Mouse (Mus musculus) gastrocnemius, postnatal 14 days (tissue): ENCODE data around the gene Olfr993. TPM values are rescaled to one million over a fixed set of nuclear protein-coding genes. Genes with fewer than 3 reads are reported as not detected.

ENCODE experiments used
- DNase-seq: peaks from one replicate; pipeline ENCODE4 v3.0.0; 2021; ENCODE audit warnings: mixed read lengths
- intact Hi-C: fragments of 180-260 bp; cut with DNase I; formaldehyde crosslinking; loops from one replicate; pipeline ENCODE4 v1.15.1; 2025; ENCODE audit warnings: low total_unique reads
- long read RNA-seq, 2 experiments: library from polyadenylated mRNA; stranded (forward); transcript quantifications; one replicate each; pipeline ENCODE4 v2.0.0; 2021
- total RNA-seq, 2 experiments: library from RNA; stranded (reverse); gene quantifications; 2 replicates each; pipeline ENCODE4 v1.2.3; 2021

Olfr993 gene
- total RNA-seq = not detected
- long read RNA-seq, experiment 1 = 0 reads
- long read RNA-seq, experiment 2 = 0 reads

- no peak for DNase-seq
- intact Hi-C loops = no loop called here
Measured at GRCm38 (mm10) chr2:85414777-85415176, at the start of gene Olfr993. Olfr993 (minus strand) TSS chr2:85414877.

GRCm38 (mm10) chr2:85443539-85443938 is 28.9 kb upstream of the Olfr993 start, which contains the start of gene Olfr995:
Olfr995 (minus strand) TSS chr2:85443639.
- no peak for DNase-seq
- intact Hi-C loops = no loop called here

GRCm38 (mm10) chr2:85442546-85442945 is 27.9 kb upstream of the Olfr993 start:
- intact Hi-C loops = no loop called here
- no peak for DNase-seq

GRCm38 (mm10) chr2:85436351-85436750 is 21.7 kb upstream of the Olfr993 start, which contains the start of gene Olfr994:
Olfr994 (minus strand) TSS chr2:85436451.
- no peak for DNase-seq
- intact Hi-C loops = no loop called here

GRCm38 (mm10) chr2:85425893-85426292 is 11.2 kb upstream of the Olfr993 start:
- intact Hi-C loops = no loop called here
- DNase-seq = no peak

- DNase-seq = no peak
Measured at GRCm38 (mm10) chr2:85409369-85409768, 5.3 kb downstream of the Olfr993 start, which contains the start of gene Olfr992. Olfr992 (minus strand) TSS chr2:85409469.

More at GRCm38 (mm10) chr2:85409369-85409768, 5.3 kb downstream of the Olfr993 start, which contains the start of gene Olfr992:
- intact Hi-C loops = no loop called here

Other genes starting within 250 kb of the Olfr993 start
- gene Lrrc55, start 217.7 kb downstream of the Olfr993 start, total RNA-seq = 1 to 10 TPM; 3.9 to 7.3 TPM
- not detected for gene Olfr987, start 75.6 kb downstream of the Olfr993 start, total RNA-seq
- not detected for gene Olfr988, start 51.6 kb downstream of the Olfr993 start, total RNA-seq
- gene Olfr992, start 5.4 kb downstream of the Olfr993 start, total RNA-seq = not detected
- gene Olfr994, start 21.6 kb upstream of the Olfr993 start, total RNA-seq = not detected
- gene Olfr995, start 28.8 kb upstream of the Olfr993 start, total RNA-seq = not detected
- not detected for gene 4833423E24Rik, start 104.1 kb upstream of the Olfr993 start, total RNA-seq
- not detected for gene Olfr996, start 164.3 kb upstream of the Olfr993 start, total RNA-seq
- not detected for gene Olfr998, start 174.1 kb upstream of the Olfr993 start, total RNA-seq
- gene Olfr1000, start 197.0 kb upstream of the Olfr993 start, total RNA-seq = not detected
- not detected for gene Olfr1002, start 235.8 kb upstream of the Olfr993 start, total RNA-seq
- gene Olfr154, start 249.6 kb upstream of the Olfr993 start, total RNA-seq = not detected